Mouse (Mus musculus): ENCODE results near the gene Rgs3. TPM values are rescaled to one million over a fixed set of nuclear protein-coding genes. Genes with fewer than 3 reads are reported as not detected.
A peak's percentile ranks its signal among the peaks of the same experiment; 100 is the strongest.

The Rgs3 gene
- polyA plus RNA-seq, 1 experiment from 2014 or later, result 49.1 TPM

- Histone ChIP-seq H3K9ac (replicated peaks; ENCODE audit: low read length) (no peak overlapping the region), H3K4me1 (ENCODE audit: control insufficient read depth, insufficient read depth, low read length) (peaks cover 19% of the 10 kb centered on the region; the same call in 1 of the 2 replicates), H3K4me2 (ENCODE audit: low read length) (no peak overlapping the region), H3K27ac (replicated peaks; ENCODE audit: low read depth, low read length) (no peak overlapping the region), H3K9me3 (ENCODE audit: control insufficient read depth, low read length) (no peaks in the 10 kb centered on the region), H3K27me3 (ENCODE audit: control insufficient read depth, insufficient read depth, low read length) (no peaks in the 10 kb centered on the region), H3K36me3 (ENCODE audit: control insufficient read depth, insufficient read depth, low read length) (peaks cover 18% of the 10 kb centered on the region), H3K4me3 (replicated peaks; ENCODE audit: low read depth, low read length) (no peak overlapping the region)
- WGBS, result 95% methylated on average over 6 of the region's 6 CpGs
- ATAC-seq (ENCODE audit: low FRiP score, low TSS enrichment) (no peak), DNase-seq (no peak)
Observed at GRCm38 (mm10) chr4:62683148-62683547, 123.5 kb downstream of the Rgs3 start.

DNA sequence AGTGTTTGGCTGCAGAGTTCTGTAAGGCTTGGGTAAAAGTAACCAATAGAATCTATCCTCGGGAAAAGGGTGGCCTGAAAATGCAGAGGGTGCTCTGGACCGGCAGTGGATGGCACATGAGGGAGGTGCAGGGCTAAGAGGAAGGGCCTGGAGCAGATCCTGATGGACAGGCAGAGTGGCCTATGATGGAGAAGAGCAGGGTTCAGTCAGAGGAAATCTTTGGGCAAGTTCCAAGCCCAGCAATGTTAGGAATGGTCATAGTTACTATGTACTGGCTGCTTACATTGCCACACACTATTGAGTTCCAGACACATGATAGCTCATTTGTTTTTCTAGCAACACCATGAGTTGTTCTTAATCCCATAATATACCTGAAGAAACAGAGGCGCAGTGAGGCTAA lies 124.7 kb downstream of the Rgs3 start:
- DNase-seq, result no peak
- no peak for ATAC-seq (ENCODE audit: low FRiP score, low TSS enrichment)

DNA sequence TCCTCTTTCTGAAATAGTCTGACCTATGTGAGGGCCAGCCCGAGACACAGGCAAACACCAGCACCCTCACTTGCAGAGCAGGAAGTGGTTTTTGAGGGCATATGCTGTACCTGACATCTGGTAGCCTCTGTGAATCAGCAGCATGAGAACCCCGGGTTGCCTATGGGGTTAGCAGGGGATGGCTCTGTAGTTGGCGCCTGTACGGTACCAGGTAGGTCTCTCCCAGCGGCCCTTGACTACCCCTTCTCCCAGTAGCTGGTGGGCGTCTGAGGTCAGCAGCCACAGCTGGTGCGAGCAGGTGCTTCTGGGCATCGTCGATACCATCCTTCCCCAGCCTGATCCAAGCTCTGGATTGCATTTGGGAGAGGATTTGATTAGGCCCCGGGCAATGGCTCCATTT lies 125.6 kb downstream of the Rgs3 start:
- no peaks in the 10 kb centered on the region for H3K27me3 ChIP-seq (ENCODE audit: control insufficient read depth, insufficient read depth, low read length)
- no peaks in the 10 kb centered on the region for H3K9me3 ChIP-seq (ENCODE audit: control insufficient read depth, low read length)
- H3K4me2 ChIP-seq (ENCODE audit: low read length), result no peak overlapping the region
- 0 out of 2 replicates have a peak, but pooled peaks cover 7% of the 10 kb centered on the region for H3K4me1 ChIP-seq (ENCODE audit: control insufficient read depth, insufficient read depth, low read length)
- no peak overlapping the region for H3K9ac ChIP-seq (replicated peaks; ENCODE audit: low read length)
- ATAC-seq (ENCODE audit: low FRiP score, low TSS enrichment) (no peak), DNase-seq (no peak)
- no peak overlapping the region for H3K27ac ChIP-seq (replicated peaks; ENCODE audit: low read depth, low read length)
- H3K36me3 ChIP-seq (ENCODE audit: control insufficient read depth, insufficient read depth, low read length), result peaks cover 17% of the 10 kb centered on the region
- H3K4me3 ChIP-seq (replicated peaks; ENCODE audit: low read depth, low read length), result no peak overlapping the region
- 77% methylated on average over 10 of the region's 10 CpGs for whole genome bisulfite sequencing

More for the DNA sequence above, 124.7 kb downstream of the Rgs3 start:
- Histone ChIP-seq H3K27ac (replicated peaks; ENCODE audit: low read depth, low read length) (no peak overlapping the region), H3K4me1 (ENCODE audit: control insufficient read depth, insufficient read depth, low read length) (0 out of 2 replicates have a peak, but pooled peaks cover 7% of the 10 kb centered on the region), H3K9ac (replicated peaks; ENCODE audit: low read length) (no peak overlapping the region), H3K36me3 (ENCODE audit: control insufficient read depth, insufficient read depth, low read length) (peaks cover 18% of the 10 kb centered on the region), H3K4me2 (ENCODE audit: low read length) (no peak overlapping the region), H3K27me3 (ENCODE audit: control insufficient read depth, insufficient read depth, low read length) (no peaks in the 10 kb centered on the region), H3K9me3 (ENCODE audit: control insufficient read depth, low read length) (no peaks in the 10 kb centered on the region), H3K4me3 (replicated peaks; ENCODE audit: low read depth, low read length) (no peak overlapping the region)
- 88% methylated on average over 3 of the region's 3 CpGs for WGBS

- no peaks in the 10 kb centered on the region for H3K27me3 ChIP-seq (ENCODE audit: control insufficient read depth, insufficient read depth, low read length)
- H3K9ac ChIP-seq (replicated peaks; ENCODE audit: low read length), result no peak overlapping the region
- WGBS, result 35% methylated on average over 1 of the region's 1 CpGs
- no peaks in the 10 kb centered on the region for H3K9me3 ChIP-seq (ENCODE audit: control insufficient read depth, low read length)
- H3K4me2 ChIP-seq (ENCODE audit: low read length), result no peak overlapping the region
- H3K4me1 ChIP-seq (ENCODE audit: control insufficient read depth, insufficient read depth, low read length), result 0 out of 2 replicates have a peak, but pooled peaks cover 3% of the 10 kb centered on the region
- H3K4me3 ChIP-seq (replicated peaks; ENCODE audit: low read depth, low read length), result no peak overlapping the region
- ATAC-seq (ENCODE audit: low FRiP score, low TSS enrichment) (no peak), DNase-seq (no peak)
- no peak overlapping the region for H3K27ac ChIP-seq (replicated peaks; ENCODE audit: low read depth, low read length)
- peaks cover 24% of the 10 kb centered on the region for H3K36me3 ChIP-seq (ENCODE audit: control insufficient read depth, insufficient read depth, low read length)
Observed at GRCm38 (mm10) chr4:62686769-62687168, 127.1 kb downstream of the Rgs3 start.

- WGBS, result 87% methylated on average over 5 of the region's 5 CpGs
- Histone ChIP-seq H3K36me3 (ENCODE audit: control insufficient read depth, insufficient read depth, low read length) (peaks cover 22% of the 10 kb centered on the region), H3K4me3 (replicated peaks; ENCODE audit: low read depth, low read length) (no peak overlapping the region), H3K9me3 (ENCODE audit: control insufficient read depth, low read length) (no peaks in the 10 kb centered on the region), H3K27me3 (ENCODE audit: control insufficient read depth, insufficient read depth, low read length) (no peaks in the 10 kb centered on the region), H3K27ac (replicated peaks; ENCODE audit: low read depth, low read length) (no peak overlapping the region), H3K9ac (replicated peaks; ENCODE audit: low read length) (no peak overlapping the region), H3K4me2 (ENCODE audit: low read length) (no peak overlapping the region), H3K4me1 (ENCODE audit: control insufficient read depth, insufficient read depth, low read length) (0 out of 2 replicates have a peak, but pooled peaks cover 3% of the 10 kb centered on the region)
- DNase-seq, result no peak
- no peak for ATAC-seq (ENCODE audit: low FRiP score, low TSS enrichment)
Observed at GRCm38 (mm10) chr4:62688142-62688541, 128.5 kb downstream of the Rgs3 start.

- no peaks in the 10 kb centered on the region for H3K9me3 ChIP-seq (ENCODE audit: control insufficient read depth, low read length)
- 77% methylated on average over 4 of the region's 4 CpGs for WGBS
- H3K27ac ChIP-seq (replicated peaks; ENCODE audit: low read depth, low read length), result no peak overlapping the region
- H3K4me1 ChIP-seq (ENCODE audit: control insufficient read depth, insufficient read depth, low read length), result 0 out of 2 replicates have a peak, but pooled peaks cover 3% of the 10 kb centered on the region
- H3K27me3 ChIP-seq (ENCODE audit: control insufficient read depth, insufficient read depth, low read length), result no peaks in the 10 kb centered on the region
- H3K9ac ChIP-seq (replicated peaks; ENCODE audit: low read length), result no peak overlapping the region
- H3K36me3 ChIP-seq (ENCODE audit: control insufficient read depth, insufficient read depth, low read length), result peaks cover 38% of the 10 kb centered on the region
- no peak overlapping the region for H3K4me3 ChIP-seq (replicated peaks; ENCODE audit: low read depth, low read length)
- peak; percentile 39 for DNase-seq
- H3K4me2 ChIP-seq (ENCODE audit: low read length), result no peak overlapping the region
- ATAC-seq (ENCODE audit: low FRiP score, low TSS enrichment), result no peak
Observed at GRCm38 (mm10) chr4:62690997-62691396, 131.3 kb downstream of the Rgs3 start.

- H3K4me1 ChIP-seq (ENCODE audit: control insufficient read depth, insufficient read depth, low read length), result 0 out of 2 replicates have a peak, but pooled peaks cover 2% of the 10 kb centered on the region
- DNase-seq, result no peak
- H3K9me3 ChIP-seq (ENCODE audit: control insufficient read depth, low read length), result no peaks in the 10 kb centered on the region
- H3K36me3 ChIP-seq (ENCODE audit: control insufficient read depth, insufficient read depth, low read length), result peaks cover 38% of the 10 kb centered on the region
- no peak overlapping the region for H3K4me2 ChIP-seq (ENCODE audit: low read length)
- no peak overlapping the region for H3K4me3 ChIP-seq (replicated peaks; ENCODE audit: low read depth, low read length)
- no peak overlapping the region for H3K9ac ChIP-seq (replicated peaks; ENCODE audit: low read length)
- no peak for ATAC-seq (ENCODE audit: low FRiP score, low TSS enrichment)
- WGBS, result 17% methylated on average over 1 of the region's 1 CpGs
- H3K27me3 ChIP-seq (ENCODE audit: control insufficient read depth, insufficient read depth, low read length), result no peaks in the 10 kb centered on the region
- H3K27ac ChIP-seq (replicated peaks; ENCODE audit: low read depth, low read length), result no peak overlapping the region
Observed at GRCm38 (mm10) chr4:62691625-62692024, 132.0 kb downstream of the Rgs3 start.

GRCm38 (mm10) chr4:62693839-62694238 lies 134.2 kb downstream of the Rgs3 start:
- H3K36me3 ChIP-seq (ENCODE audit: control insufficient read depth, insufficient read depth, low read length), result peaks cover 57% of the 10 kb centered on the region
- H3K27me3 ChIP-seq (ENCODE audit: control insufficient read depth, insufficient read depth, low read length), result no peaks in the 10 kb centered on the region
- ATAC-seq (ENCODE audit: low FRiP score, low TSS enrichment) (no peak), DNase-seq (peak; percentile 58)
- H3K9ac ChIP-seq (replicated peaks; ENCODE audit: low read length), result no peak overlapping the region
- H3K27ac ChIP-seq (replicated peaks; ENCODE audit: low read depth, low read length), result no peak overlapping the region
- 42% methylated on average over 10 of the region's 10 CpGs for WGBS
- no peaks in the 10 kb centered on the region for H3K9me3 ChIP-seq (ENCODE audit: control insufficient read depth, low read length)
- H3K4me2 ChIP-seq (ENCODE audit: low read length), result no peak overlapping the region
- H3K4me3 ChIP-seq (replicated peaks; ENCODE audit: low read depth, low read length), result no peak overlapping the region
- H3K4me1 ChIP-seq (ENCODE audit: control insufficient read depth, insufficient read depth, low read length), result peaks cover 7% of the 10 kb centered on the region

GRCm38 (mm10) chr4:62694703-62695439 lies 135.2 kb downstream of the Rgs3 start:
- ATAC-seq (ENCODE audit: low FRiP score, low TSS enrichment) (no peak), DNase-seq (no peak)
- peaks cover 60% of the 10 kb centered on the region for H3K36me3 ChIP-seq (ENCODE audit: control insufficient read depth, insufficient read depth, low read length)
- no peaks in the 10 kb centered on the region for H3K9me3 ChIP-seq (ENCODE audit: control insufficient read depth, low read length)
- H3K4me1 ChIP-seq (ENCODE audit: control insufficient read depth, insufficient read depth, low read length), result peaks cover 17% of the 10 kb centered on the region
- H3K9ac ChIP-seq (replicated peaks; ENCODE audit: low read length), result no peak overlapping the region; the same call in 1 of the 2 replicates
- no peaks in the 10 kb centered on the region for H3K27me3 ChIP-seq (ENCODE audit: control insufficient read depth, insufficient read depth, low read length)
- H3K27ac ChIP-seq (replicated peaks; ENCODE audit: low read depth, low read length), result no peak overlapping the region
- no peak overlapping the region for H3K4me2 ChIP-seq (ENCODE audit: low read length)
- H3K4me3 ChIP-seq (replicated peaks; ENCODE audit: low read depth, low read length), result no peak overlapping the region
- WGBS, result 74% methylated on average over 11 of the region's 11 CpGs

All from midbrain, embryonic 14.5 days (tissue).